Mouse (Mus musculus): Measurements from ENCODE around the gene Slfn2. TPM values are rescaled to one million over a fixed set of nuclear protein-coding genes. Genes with fewer than 3 reads are reported as not detected.

Gene Slfn2
- polyA plus RNA-seq, 1 experiment from 2014 or later: 19.0 TPM

GRCm38 (mm10) chr11:83079487-83080199 lies 14.7 kb downstream of the Slfn2 start:
- Histone ChIP-seq H3K36me3 (ENCODE audit: insufficient read depth, low read length) (no peaks in the 10 kb centered on the region), H3K27me3 (replicated peaks; ENCODE audit: insufficient read depth, low read length) (no peaks in the 10 kb centered on the region), H3K4me3 (ENCODE audit: low read depth, low read length) (no peak overlapping the region), H3K9ac (replicated peaks; ENCODE audit: low read depth) (no peak overlapping the region), H3K27ac (ENCODE audit: low read length) (no peak overlapping the region), H3K4me1 (ENCODE audit: insufficient read depth, low read depth, low read length) (no peaks in the 10 kb centered on the region), H3K4me2 (replicated peaks; ENCODE audit: low read depth, low read length) (no peak overlapping the region), H3K9me3 (ENCODE audit: low read length) (no peaks in the 10 kb centered on the region)
- TF ChIP-seq CTCF (IDR thresholded peaks at IDR 0.05): no peak
- peak; percentile 68 for TF ChIP-seq EP300 (IDR thresholded peaks at IDR 0.05)
- DNase-seq (ENCODE audit: low spot score) (no peak), ATAC-seq (peak; percentile 50; the same call in 1 of the 2 replicates)
- WGBS: 37% methylated on average over 9 of the region's 9 CpGs

- Histone ChIP-seq H3K27me3 (replicated peaks; ENCODE audit: insufficient read depth, low read length) (no peaks in the 10 kb centered on the region), H3K27ac (ENCODE audit: low read length) (no peak overlapping the region), H3K36me3 (ENCODE audit: insufficient read depth, low read length) (no peaks in the 10 kb centered on the region), H3K4me2 (replicated peaks; ENCODE audit: low read depth, low read length) (no peak overlapping the region), H3K4me1 (ENCODE audit: insufficient read depth, low read depth, low read length) (no peaks in the 10 kb centered on the region), H3K4me3 (ENCODE audit: low read depth, low read length) (no peak overlapping the region), H3K9ac (replicated peaks; ENCODE audit: low read depth) (no peak overlapping the region), H3K9me3 (ENCODE audit: low read length) (no peaks in the 10 kb centered on the region)
- DNase-seq (ENCODE audit: low spot score) (peak; percentile 33), ATAC-seq (no peak)
- WGBS: 44% methylated on average over 7 of the region's 7 CpGs
- TF ChIP-seq CTCF (IDR thresholded peaks at IDR 0.05) (no peak), EP300 (IDR thresholded peaks at IDR 0.05) (peak; percentile 35; the same call in 1 of the 2 replicates)
Measured at GRCm38 (mm10) chr11:83082741-83083473, 18.0 kb downstream of the Slfn2 start.

- Histone ChIP-seq H3K9ac (replicated peaks; ENCODE audit: low read depth) (no peak overlapping the region), H3K9me3 (ENCODE audit: low read length) (no peaks in the 10 kb centered on the region), H3K27ac (ENCODE audit: low read length) (no peak overlapping the region), H3K4me2 (replicated peaks; ENCODE audit: low read depth, low read length) (no peak overlapping the region), H3K4me1 (ENCODE audit: insufficient read depth, low read depth, low read length) (no peaks in the 10 kb centered on the region), H3K4me3 (ENCODE audit: low read depth, low read length) (no peak overlapping the region), H3K27me3 (replicated peaks; ENCODE audit: insufficient read depth, low read length) (no peaks in the 10 kb centered on the region), H3K36me3 (ENCODE audit: insufficient read depth, low read length) (no peaks in the 10 kb centered on the region)
- TF ChIP-seq CTCF (IDR thresholded peaks at IDR 0.05) (no peak), EP300 (IDR thresholded peaks at IDR 0.05) (no peak)
- ATAC-seq (no peak), DNase-seq (ENCODE audit: low spot score) (no peak)
- 93% methylated on average over 2 of the region's 2 CpGs for WGBS
Measured at GRCm38 (mm10) chr11:83084161-83084560, 19.2 kb downstream of the Slfn2 start.

DNA sequence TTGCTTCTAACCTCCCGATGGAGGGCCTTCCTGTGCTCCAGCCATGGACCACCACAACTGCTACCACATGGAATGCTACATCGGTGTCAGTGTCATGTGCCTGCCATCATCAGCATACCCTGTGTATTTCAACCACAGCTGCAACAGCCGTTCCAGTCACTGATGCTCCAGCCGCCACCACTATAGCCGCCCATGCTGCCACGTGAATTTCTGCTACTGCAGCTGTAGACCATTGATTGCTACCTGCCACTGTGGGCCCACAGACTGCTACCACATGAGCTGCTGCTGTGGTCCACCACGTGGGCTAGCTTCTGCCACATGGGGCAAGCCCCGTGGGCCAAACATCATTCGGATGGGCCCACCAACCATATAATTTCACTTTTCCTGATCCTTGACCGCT lies 19.8 kb downstream of the Slfn2 start:
- TF ChIP-seq CTCF (IDR thresholded peaks at IDR 0.05): no peak
- no peak for TF ChIP-seq EP300 (IDR thresholded peaks at IDR 0.05)
- no peak for ATAC-seq
- 88% methylated on average over 10 of the region's 10 CpGs for WGBS
- Histone ChIP-seq H3K4me3 (ENCODE audit: low read depth, low read length) (no peak overlapping the region), H3K27ac (ENCODE audit: low read length) (no peak overlapping the region), H3K4me2 (replicated peaks; ENCODE audit: low read depth, low read length) (no peak overlapping the region), H3K9me3 (ENCODE audit: low read length) (no peaks in the 10 kb centered on the region), H3K4me1 (ENCODE audit: insufficient read depth, low read depth, low read length) (no peaks in the 10 kb centered on the region), H3K36me3 (ENCODE audit: insufficient read depth, low read length) (no peaks in the 10 kb centered on the region), H3K9ac (replicated peaks; ENCODE audit: low read depth) (no peak overlapping the region), H3K27me3 (replicated peaks; ENCODE audit: insufficient read depth, low read length) (no peaks in the 10 kb centered on the region)
- no peak for DNase-seq (ENCODE audit: low spot score)

GRCm38 (mm10) chr11:83115138-83115537 lies 50.2 kb downstream of the Slfn2 start:
- H3K4me1 ChIP-seq (ENCODE audit: insufficient read depth, low read depth, low read length): no peaks in the 10 kb centered on the region
- no peaks in the 10 kb centered on the region for H3K27me3 ChIP-seq (replicated peaks; ENCODE audit: insufficient read depth, low read length)
- H3K4me3 ChIP-seq (ENCODE audit: low read depth, low read length): no peak overlapping the region
- DNase-seq (ENCODE audit: low spot score): peak; percentile 28
- H3K27ac ChIP-seq (ENCODE audit: low read length): no peak overlapping the region
- TF ChIP-seq CTCF (IDR thresholded peaks at IDR 0.05): peak; percentile 53
- no peak for TF ChIP-seq EP300 (IDR thresholded peaks at IDR 0.05)
- H3K9ac ChIP-seq (replicated peaks; ENCODE audit: low read depth): no peak overlapping the region
- H3K36me3 ChIP-seq (ENCODE audit: insufficient read depth, low read length): no peaks in the 10 kb centered on the region
- ATAC-seq: no peak
- H3K4me2 ChIP-seq (replicated peaks; ENCODE audit: low read depth, low read length): no peak overlapping the region
- no peaks in the 10 kb centered on the region for H3K9me3 ChIP-seq (ENCODE audit: low read length)
- WGBS: 33% methylated on average over 2 of the region's 2 CpGs

GRCm38 (mm10) chr11:83116597-83117227 lies 51.8 kb downstream of the Slfn2 start, which contains the start of gene Slfn1:
Slfn1 (plus strand) TSS chr11:83116849.
- H3K4me3 ChIP-seq (ENCODE audit: low read depth, low read length): no peak within 1 kb of the TSS

More at GRCm38 (mm10) chr11:83116597-83117227, 51.8 kb downstream of the Slfn2 start, which contains the start of gene Slfn1:
- ATAC-seq (no peak), DNase-seq (ENCODE audit: low spot score) (peak; percentile 6)
- H3K9ac ChIP-seq (replicated peaks; ENCODE audit: low read depth): no peak within 1 kb of the TSS
- TF ChIP-seq EP300 (IDR thresholded peaks at IDR 0.05) (no peak), CTCF (IDR thresholded peaks at IDR 0.05) (no peak)
- 81% methylated on average over 13 of the region's 13 CpGs for WGBS
- H3K4me1 ChIP-seq (ENCODE audit: insufficient read depth, low read depth, low read length): no peaks in the 10 kb centered on the region
- H3K9me3 ChIP-seq (ENCODE audit: low read length): no peaks in the 10 kb centered on the region
- H3K4me2 ChIP-seq (replicated peaks; ENCODE audit: low read depth, low read length): no peak within 1 kb of the TSS
- no peaks in the 10 kb centered on the region for H3K36me3 ChIP-seq (ENCODE audit: insufficient read depth, low read length)
- H3K27ac ChIP-seq (ENCODE audit: low read length): no peak within 1 kb of the TSS
- H3K27me3 ChIP-seq (replicated peaks; ENCODE audit: insufficient read depth, low read length): no peaks in the 10 kb centered on the region

Data from lung, postnatal 0 days (tissue).